Mouse (Mus musculus) E14TG2a.4 (cell line): Measurements from ENCODE around the gene Slc35e3.
"Not testable (repeated sequence)": the region's sequence is repeated elsewhere in the genome, so short reads cannot be mapped to it uniquely, and the experiment has no call there.

ENCODE experiments used
- H3K27me3 ChIP-seq: 2 replicates; pipeline ENCODE4 v1.6.1; 2014; ENCODE audit warnings: low read length, control low read depth; ENCODE audit not compliant: insufficient read depth
- H3K36me3 ChIP-seq: 2 replicates; pipeline ENCODE4 v1.6.1; 2014; ENCODE audit warnings: low read length, control low read depth; ENCODE audit not compliant: insufficient read depth
- H3K4me1 ChIP-seq: replicated peaks from 2 replicates; pipeline ENCODE4 v1.6.1; 2014; ENCODE audit warnings: low read depth, low read length, control low read depth
- H3K4me3 ChIP-seq: replicated peaks from 2 replicates; pipeline ENCODE4 v1.5.1; 2014; ENCODE audit warnings: mild to moderate bottlenecking, low read length
- H3K9me3 ChIP-seq: 2 replicates; pipeline ENCODE4 v1.6.1; 2014; ENCODE audit warnings: low read length, control low read depth
- CTCF ChIP-seq: conservative IDR thresholded peaks from 2 replicates; pipeline ENCODE4 v1.5.1; 2014; ENCODE audit warnings: low read length
- NANOG ChIP-seq: IDR thresholded peaks from 2 replicates; pipeline ENCODE4 v1.6.1; 2014; ENCODE audit warnings: borderline replicate concordance, low read length, mixed read lengths
- POU5F1 ChIP-seq: IDR thresholded peaks from 2 replicates; pipeline ENCODE4 v1.6.1; 2014; ENCODE audit warnings: low read length, borderline replicate concordance

Slc35e3 gene

DNA sequence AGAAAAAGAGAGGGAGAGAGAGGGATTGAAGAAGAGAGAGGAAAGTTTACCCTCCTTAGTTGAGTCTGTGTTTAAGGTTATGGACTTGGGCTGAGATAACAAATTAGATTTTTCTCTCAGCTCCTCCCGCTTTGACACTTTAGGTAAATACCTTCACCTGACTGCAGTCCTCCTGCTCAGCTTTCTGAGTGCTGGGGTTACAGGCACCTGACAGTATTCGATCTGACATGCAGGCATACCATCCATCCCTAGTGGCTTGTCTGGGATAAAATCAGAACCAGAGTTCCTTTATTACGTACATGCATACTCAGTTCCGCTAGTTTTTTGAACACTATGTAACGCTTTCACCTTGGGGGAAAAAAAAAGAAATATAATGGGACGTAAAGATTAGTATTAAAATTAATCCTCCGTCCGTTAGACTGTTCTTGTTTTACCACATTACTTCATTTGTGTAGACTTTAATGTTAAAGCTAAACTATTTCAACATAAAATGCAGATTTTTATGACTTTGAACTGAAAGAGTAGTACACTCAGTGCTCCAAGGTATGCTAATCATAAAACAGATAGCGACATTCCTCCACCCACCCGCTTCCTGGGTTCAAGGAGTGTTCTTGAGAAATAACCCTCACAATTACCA is 3.0 kb upstream of the Slc35e3 start:
- H3K4me3 ChIP-seq, result no peak overlapping the region
- TF ChIP-seq CTCF, result no peak
- TF ChIP-seq NANOG, result no peak
- no peak for TF ChIP-seq POU5F1
- peaks cover 14% of the 10 kb centered on the region for H3K4me1 ChIP-seq
- H3K27me3 ChIP-seq, result no peaks in the 10 kb centered on the region
- peaks cover 33% of the 10 kb centered on the region for H3K9me3 ChIP-seq
- H3K36me3 ChIP-seq, result peaks cover 64% of the 10 kb centered on the region

DNA sequence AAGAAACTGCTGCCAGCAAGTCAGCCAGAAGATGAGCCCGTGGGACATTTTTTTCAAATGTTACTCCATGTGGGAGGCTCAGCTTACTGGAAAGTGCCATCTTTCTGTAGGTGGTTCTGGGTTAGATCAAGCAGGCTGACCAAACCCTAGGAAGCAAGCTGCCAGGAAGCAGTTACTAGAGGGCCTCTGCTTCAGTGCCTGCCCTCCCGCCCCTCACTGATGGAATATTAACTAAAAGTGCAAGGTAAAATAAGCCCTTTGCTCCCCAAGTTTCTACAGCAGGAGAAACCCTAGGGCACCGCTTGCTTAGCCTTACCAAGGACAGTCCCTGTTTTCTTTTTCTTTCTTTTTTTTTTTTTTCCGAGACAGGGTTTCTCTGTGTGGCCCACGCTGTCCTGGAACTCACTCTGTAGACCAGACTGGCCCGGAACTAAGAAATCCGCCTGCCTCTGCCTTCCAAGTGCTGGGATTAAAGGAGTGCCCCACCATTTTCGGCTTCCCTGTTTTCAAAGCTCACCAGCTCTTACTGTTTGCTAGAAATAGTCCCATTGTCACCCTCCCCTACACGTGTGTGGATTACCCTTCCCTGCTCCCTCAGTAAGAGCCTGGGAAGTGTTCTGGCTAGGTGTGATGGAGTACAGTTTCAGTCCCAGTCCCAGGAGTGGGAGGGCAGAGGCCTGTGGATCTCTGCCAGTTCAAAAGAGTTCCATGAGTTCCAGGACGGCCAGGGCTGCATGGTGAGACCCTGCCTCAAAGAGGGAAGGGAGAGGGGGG is 2.3 kb upstream of the Slc35e3 start:
- H3K27me3 ChIP-seq, result no peaks in the 10 kb centered on the region
- H3K4me3 ChIP-seq, result no peak overlapping the region
- H3K36me3 ChIP-seq, result peaks cover 65% of the 10 kb centered on the region
- H3K4me1 ChIP-seq, result peaks cover 17% of the 10 kb centered on the region
- peaks cover 33% of the 10 kb centered on the region for H3K9me3 ChIP-seq
- TF ChIP-seq CTCF (no peak), POU5F1 (no peak), NANOG (no peak)

DNA sequence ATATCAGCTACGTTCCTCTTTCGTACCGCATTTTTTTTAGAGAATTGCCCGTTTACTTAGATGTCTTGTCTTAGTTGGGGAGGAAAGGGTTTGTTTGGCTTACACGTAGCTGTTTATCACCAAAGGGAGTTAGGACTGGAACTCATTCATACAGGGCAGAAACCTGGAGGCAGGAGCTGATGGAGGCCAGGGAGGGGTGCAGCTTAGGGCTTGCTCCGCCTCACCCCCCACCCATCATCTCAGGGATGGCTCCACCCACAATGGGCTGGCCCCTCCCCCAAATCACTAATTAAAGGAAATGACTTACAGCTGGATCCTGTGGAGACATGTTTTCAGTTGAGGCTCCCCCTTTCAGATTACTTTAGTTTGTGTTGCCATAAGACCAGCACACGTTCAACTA is 1.5 kb upstream of the Slc35e3 start:
- Histone ChIP-seq H3K9me3 (peaks cover 33% of the 10 kb centered on the region), H3K36me3 (peaks cover 65% of the 10 kb centered on the region), H3K27me3 (no peaks in the 10 kb centered on the region), H3K4me1 (peaks cover 17% of the 10 kb centered on the region), H3K4me3 (no peak overlapping the region)
- TF ChIP-seq CTCF (no peak), NANOG (no peak), POU5F1 (no peak)

DNA sequence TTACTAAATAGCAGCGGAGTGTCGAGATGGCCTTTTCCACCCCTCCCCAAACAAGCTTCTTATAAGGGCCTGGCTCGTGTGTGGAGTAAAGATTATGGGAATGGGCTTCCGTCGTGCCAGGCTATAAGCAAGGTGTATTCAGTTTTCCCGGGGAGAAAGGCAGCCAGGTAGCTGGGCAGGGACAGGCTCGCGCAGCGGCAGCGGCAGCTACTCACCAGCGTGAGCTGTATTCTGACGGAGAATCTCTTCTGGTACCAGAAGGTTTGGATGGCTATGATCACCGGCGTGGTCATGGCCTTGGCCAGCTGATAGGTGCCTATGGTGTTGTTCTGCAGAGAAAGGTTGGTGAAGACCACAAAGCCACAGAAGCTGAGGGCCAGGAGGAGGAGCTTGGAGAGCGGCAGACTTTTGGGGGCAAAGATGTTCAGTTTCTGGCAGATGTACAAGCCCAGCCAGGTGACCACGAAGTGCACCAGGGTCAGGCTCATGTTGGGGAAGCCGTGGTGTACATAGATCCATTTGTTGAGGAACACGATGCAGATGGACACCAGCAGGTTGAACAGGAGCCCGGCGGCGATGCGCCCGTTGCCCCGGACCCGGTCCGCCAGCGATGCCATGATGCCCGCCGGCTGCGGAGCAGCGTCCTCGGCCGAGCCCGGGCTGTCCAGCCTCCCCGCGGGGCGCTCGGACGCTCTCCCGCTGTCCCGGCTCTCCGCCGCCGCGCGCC is 432 bp downstream of the Slc35e3 start:
- not testable (repeated sequence) for H3K27me3 ChIP-seq
- Histone ChIP-seq H3K4me3 (peak overlapping the region; percentile 76), H3K36me3 (peaks cover 59% of the 10 kb centered on the region), H3K9me3 (peaks cover 24% of the 10 kb centered on the region), H3K4me1 (peaks cover 34% of the 10 kb centered on the region)

DNA sequence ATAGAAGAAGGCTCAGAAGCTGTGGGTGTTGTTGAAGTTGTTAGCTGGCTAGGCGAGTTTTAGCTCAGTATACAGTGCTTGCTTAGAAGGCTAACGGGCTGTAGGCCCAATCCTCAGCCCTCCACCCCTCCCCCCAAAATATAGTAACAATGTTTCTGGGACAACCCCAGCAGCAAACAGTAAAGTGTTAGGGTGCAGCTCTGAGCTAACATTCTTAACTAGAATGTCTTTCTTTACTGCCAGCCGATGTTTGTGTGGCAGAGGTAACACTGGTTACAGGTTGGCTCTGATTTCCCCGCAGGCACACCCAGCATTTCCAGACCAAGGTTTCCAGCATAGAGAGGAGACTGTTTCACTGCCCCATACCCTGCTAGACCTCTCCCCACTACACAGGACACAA is 2.2 kb downstream of the Slc35e3 start:
- Histone ChIP-seq H3K9me3 (peaks cover 8% of the 10 kb centered on the region), H3K36me3 (peaks cover 60% of the 10 kb centered on the region), H3K4me1 (peaks cover 37% of the 10 kb centered on the region), H3K4me3 (no peak overlapping the region), H3K27me3 (no peaks in the 10 kb centered on the region)
- TF ChIP-seq POU5F1 (no peak), NANOG (no peak), CTCF (no peak)

DNA sequence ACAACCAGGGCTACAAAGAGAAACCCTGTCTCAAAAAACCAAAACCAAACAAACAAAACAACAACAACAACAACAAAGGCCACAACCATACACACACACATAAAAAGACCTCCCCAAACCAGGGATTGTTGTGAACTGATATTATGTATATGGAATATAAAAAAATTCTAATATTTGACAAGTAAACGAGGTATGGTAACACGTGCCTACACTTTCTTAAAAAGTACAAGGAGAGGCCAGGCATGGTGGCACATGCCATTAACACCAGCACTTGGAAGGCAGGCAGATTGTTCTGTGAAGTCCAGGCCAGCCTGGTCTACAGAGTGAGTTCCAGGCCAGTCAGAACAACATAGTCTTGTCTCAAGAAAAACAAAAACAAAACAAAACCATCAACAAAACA is 3.0 kb downstream of the Slc35e3 start:
- no peak overlapping the region for H3K4me3 ChIP-seq
- TF ChIP-seq NANOG (no peak), CTCF (no peak), POU5F1 (no peak)

DNA sequence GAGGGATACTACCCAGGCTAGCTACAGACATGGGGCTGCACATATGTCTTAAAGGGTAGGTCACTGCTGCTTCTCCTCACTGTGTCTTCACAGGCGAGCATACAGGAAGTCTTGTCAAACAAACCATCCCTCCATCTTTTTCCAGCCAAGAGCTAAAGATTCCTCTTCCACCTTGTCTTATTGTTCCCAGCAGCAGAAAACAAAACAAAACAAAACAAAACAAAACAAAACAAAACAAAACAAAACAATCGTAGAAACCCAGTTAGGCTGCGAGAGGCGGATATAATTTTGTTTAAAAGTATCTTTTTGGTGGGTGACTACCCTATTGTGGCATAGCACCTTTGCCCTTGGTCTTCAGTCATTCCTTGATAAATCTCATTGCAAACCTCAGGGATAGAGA is 3.5 kb downstream of the Slc35e3 start:
- no peaks in the 10 kb centered on the region for H3K9me3 ChIP-seq
- no peak overlapping the region for H3K4me3 ChIP-seq
- H3K4me1 ChIP-seq, result peaks cover 47% of the 10 kb centered on the region
- H3K36me3 ChIP-seq, result peaks cover 62% of the 10 kb centered on the region
- TF ChIP-seq CTCF (no peak), NANOG (no peak), POU5F1 (no peak)
- no peaks in the 10 kb centered on the region for H3K27me3 ChIP-seq

More for the DNA sequence above, 3.0 kb downstream of the Slc35e3 start:
- H3K9me3 ChIP-seq, result 0 out of 2 replicates have a peak, but pooled peaks cover under 1% of the 10 kb centered on the region
- peaks cover 60% of the 10 kb centered on the region for H3K36me3 ChIP-seq
- no peaks in the 10 kb centered on the region for H3K27me3 ChIP-seq
- H3K4me1 ChIP-seq, result peaks cover 45% of the 10 kb centered on the region

DNA sequence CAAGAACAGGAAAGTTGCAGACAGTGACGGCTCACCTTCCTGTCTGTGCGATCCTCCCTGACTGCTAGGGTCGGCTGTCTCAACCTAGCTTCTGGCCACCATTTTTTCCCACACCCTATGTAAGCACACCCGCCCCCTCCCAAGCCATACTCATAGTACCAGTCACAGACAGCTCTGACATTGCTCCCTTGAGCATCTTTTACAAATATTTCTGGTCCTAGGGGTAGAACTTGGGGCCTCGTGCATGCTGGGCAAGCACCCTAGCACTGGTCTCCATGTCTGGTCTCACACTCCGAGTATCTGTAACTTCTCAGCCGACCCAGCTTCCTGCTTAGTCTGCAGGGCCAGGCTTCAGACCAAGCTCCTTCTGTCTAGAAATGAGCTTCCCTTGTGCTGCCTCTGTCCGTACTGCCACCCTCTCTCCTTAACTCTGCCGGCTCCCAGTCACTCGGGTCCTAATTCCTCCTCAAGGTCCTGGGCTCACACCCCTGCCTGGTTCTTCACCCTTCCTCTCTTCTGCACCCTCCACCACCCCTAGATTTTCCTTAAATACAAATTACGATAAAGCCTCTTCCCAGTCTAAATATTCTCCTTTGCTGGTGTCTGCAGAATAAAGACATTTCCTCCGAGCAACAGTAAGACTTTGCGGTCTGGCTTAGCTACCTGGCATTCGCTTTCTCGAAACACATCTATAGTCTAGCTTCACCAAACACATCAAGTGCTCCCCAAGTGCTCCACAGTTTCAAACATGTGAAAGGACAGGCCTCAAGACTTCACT is 4.3 kb downstream of the Slc35e3 start:
- H3K4me1 ChIP-seq, result peaks cover 50% of the 10 kb centered on the region
- TF ChIP-seq NANOG, result no peak
- TF ChIP-seq POU5F1, result no peak
- TF ChIP-seq CTCF, result no peak
- 0 out of 2 replicates have a peak overlapping the region, but pooled peaks have one; percentile 17 for H3K4me3 ChIP-seq
- H3K9me3 ChIP-seq, result no peaks in the 10 kb centered on the region
- H3K36me3 ChIP-seq, result peaks cover 69% of the 10 kb centered on the region
- no peaks in the 10 kb centered on the region for H3K27me3 ChIP-seq

DNA sequence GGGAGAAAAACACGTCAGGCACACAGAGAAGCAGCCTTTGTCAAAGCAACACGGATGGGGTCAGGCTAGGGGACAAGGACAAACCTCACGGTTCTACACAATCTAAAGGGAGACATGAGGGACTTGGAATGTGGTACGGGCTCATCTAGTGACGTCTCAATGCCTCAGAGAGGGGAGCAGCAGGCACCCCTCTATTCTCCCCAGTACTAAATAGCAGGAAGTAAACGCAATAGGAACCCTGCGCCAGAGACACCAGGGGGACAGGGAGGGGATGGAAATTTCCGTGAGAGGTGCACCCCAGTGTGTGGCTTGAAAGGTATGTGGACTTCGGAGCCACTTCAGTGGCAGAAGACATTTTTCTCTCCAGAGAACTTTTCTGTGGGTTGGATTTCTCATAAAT is 5.2 kb downstream of the Slc35e3 start:
- Histone ChIP-seq H3K4me3 (no peak overlapping the region), H3K36me3 (peaks cover 78% of the 10 kb centered on the region), H3K9me3 (no peaks in the 10 kb centered on the region), H3K4me1 (peaks cover 50% of the 10 kb centered on the region), H3K27me3 (no peaks in the 10 kb centered on the region)
- TF ChIP-seq POU5F1 (no peak), NANOG (no peak), CTCF (no peak)
